Mouse (Mus musculus) midbrain, embryonic 14.5 days (tissue): ENCODE results near the gene Fndc3b. TPM values are rescaled to one million over a fixed set of nuclear protein-coding genes. Genes with fewer than 3 reads are reported as not detected.

Experiments
- ATAC-seq: fragments of 200-750 bp; cut with Nextera tagmentation; 2 replicates; pipeline ENCODE4 v1.8.0; 2017; ENCODE audit warnings: moderate number of reproducible peaks, moderate library complexity; ENCODE audit not compliant: low FRiP score, low TSS enrichment
- DNase-seq: peaks from one replicate; pipeline ENCODE4 v3.0.0-alpha.2; 2015
- H3K27ac ChIP-seq: fragments of 300-500 bp; sonication (generic); replicated peaks from 2 replicates; pipeline ENCODE4 v1.5.1; 2014; ENCODE audit warnings: mild to moderate bottlenecking, low read depth, low read length, moderate library complexity
- H3K27me3 ChIP-seq: fragments of 300-500 bp; sonication (generic); 2 replicates; pipeline ENCODE4 v1.6.1; 2014; ENCODE audit warnings: low read length, control low read depth, mixed read lengths; ENCODE audit not compliant: control insufficient read depth, insufficient read depth
- H3K36me3 ChIP-seq: fragments of 300-500 bp; sonication (generic); 2 replicates; pipeline ENCODE4 v1.6.1; 2014; ENCODE audit warnings: low read length, control low read depth; ENCODE audit not compliant: control insufficient read depth, insufficient read depth
- H3K4me1 ChIP-seq: fragments of 300-500 bp; sonication (generic); 2 replicates; pipeline ENCODE4 v1.6.1; 2014; ENCODE audit warnings: mild to moderate bottlenecking, antibody characterized with exemption, low read length, control low read depth; ENCODE audit not compliant: control insufficient read depth, insufficient read depth
- H3K4me2 ChIP-seq: fragments of 300-500 bp; sonication (generic); 2 replicates; pipeline ENCODE4 v1.6.1; 2014; ENCODE audit warnings: mild to moderate bottlenecking, low read length, moderate library complexity
- H3K4me3 ChIP-seq: fragments of 300-500 bp; sonication (generic); replicated peaks from 2 replicates; pipeline ENCODE4 v1.5.1; 2014; ENCODE audit warnings: low read depth, low read length
- H3K9ac ChIP-seq: fragments of 300-500 bp; sonication (generic); replicated peaks from 2 replicates; pipeline ENCODE4 v1.6.1; 2014; ENCODE audit warnings: mild to moderate bottlenecking, low read length, moderate library complexity
- H3K9me3 ChIP-seq: fragments of 300-500 bp; sonication (generic); 2 replicates; pipeline ENCODE4 v1.6.1; 2016; ENCODE audit warnings: low read length, control low read depth, mixed read lengths; ENCODE audit not compliant: control insufficient read depth
- WGBS: fragments of 180-500 bp; shearing (Covaris S2); extraction: QIAGEN DNeasy Blood & Tissue Kit; methylation state at CpG from one replicate; pipeline ENCODE4 v1.1.7; 2014; 5-methylcytosine and 5-hydroxymethylcytosine counted together
- polyA plus RNA-seq: library from polyadenylated mRNA; unstranded; fragments of >200 nt; fragmentation: Nextera tagmentation; extraction: Ambion mirVana; gene quantifications from 2 replicates; pipeline ENCODE4 v1.2.1, GENCODE M21; 2014

Gene Fndc3b
- polyA plus RNA-seq, 1 experiment from 2014 or later, result 8.1 TPM

DNA sequence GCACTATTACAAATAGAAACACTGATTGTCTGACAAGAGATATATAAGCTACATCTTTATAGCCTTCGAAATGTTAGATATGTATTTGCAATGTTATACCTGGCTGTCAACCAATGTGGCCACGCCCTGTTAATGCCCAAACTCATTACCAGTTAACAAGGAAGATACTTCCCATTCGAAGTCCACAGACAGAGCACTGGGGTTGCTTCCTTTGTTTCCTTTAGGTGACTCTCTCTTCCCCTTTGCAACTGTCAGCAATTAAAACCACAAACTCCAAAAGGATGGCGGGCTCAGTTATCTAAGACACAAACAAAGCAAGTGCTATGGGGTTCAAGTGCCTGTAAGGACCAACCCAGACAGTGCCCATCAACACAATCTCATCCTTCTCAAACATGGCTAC, 43.8 kb downstream of the Fndc3b start:
- Histone ChIP-seq H3K9me3 (no peaks in the 10 kb centered on the region), H3K4me3 (no peak overlapping the region), H3K27ac (no peak overlapping the region), H3K4me2 (no peak overlapping the region), H3K36me3 (no peaks in the 10 kb centered on the region), H3K4me1 (no peaks in the 10 kb centered on the region), H3K27me3 (no peaks in the 10 kb centered on the region), H3K9ac (no peak overlapping the region)
- ATAC-seq (no peak), DNase-seq (no peak)
- WGBS, result 95% methylated on average over 4 of the region's 4 CpGs

DNA sequence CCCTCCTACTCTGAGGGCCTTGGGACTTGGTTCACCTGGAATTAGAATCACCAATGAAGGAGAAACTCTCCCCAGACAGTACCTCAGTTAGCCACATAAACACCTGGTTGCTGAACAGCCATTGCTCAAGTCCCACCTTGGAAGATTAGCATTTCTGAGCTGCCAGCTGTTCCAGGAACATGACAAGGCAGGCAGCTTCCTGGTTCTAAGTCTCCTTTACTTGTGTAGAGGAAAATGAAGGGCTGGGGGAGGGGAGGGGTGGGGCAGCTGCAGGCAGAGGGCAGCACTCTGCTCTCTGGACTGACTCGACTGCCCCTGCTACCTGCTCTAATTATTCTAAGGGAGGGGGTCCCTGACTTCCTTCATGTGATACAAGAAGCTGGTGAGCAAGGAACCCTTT, 45.8 kb downstream of the Fndc3b start:
- no peaks in the 10 kb centered on the region for H3K27me3 ChIP-seq
- no peak overlapping the region for H3K4me3 ChIP-seq
- no peak overlapping the region for H3K4me2 ChIP-seq
- no peak overlapping the region for H3K27ac ChIP-seq
- WGBS, result 4% methylated on average over 1 of the region's 1 CpGs
- no peaks in the 10 kb centered on the region for H3K9me3 ChIP-seq
- H3K4me1 ChIP-seq, result no peaks in the 10 kb centered on the region
- H3K9ac ChIP-seq, result no peak overlapping the region
- no peaks in the 10 kb centered on the region for H3K36me3 ChIP-seq
- ATAC-seq, result no peak
- no peak for DNase-seq

DNA sequence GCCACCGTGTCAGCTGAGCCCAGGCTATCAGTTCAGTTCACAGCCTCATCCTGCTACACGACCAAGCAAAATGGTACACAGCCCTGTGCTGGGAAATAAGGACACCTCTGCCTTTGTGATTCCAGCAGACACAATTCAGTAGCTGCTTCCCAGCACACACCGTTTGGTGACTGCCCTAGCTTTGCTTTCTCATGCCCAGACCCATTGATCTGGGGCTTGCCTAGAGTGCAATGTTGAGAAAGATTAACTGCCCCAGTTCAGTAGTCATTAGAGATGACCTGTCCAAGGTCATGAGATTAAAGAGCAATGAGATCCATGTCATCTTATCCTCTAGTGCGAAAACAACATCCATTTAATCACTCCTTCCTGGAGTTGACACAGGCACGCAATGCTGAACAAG, 47.9 kb downstream of the Fndc3b start:
- no peak for ATAC-seq
- 78% methylated on average over 5 of the region's 5 CpGs for WGBS
- H3K4me1 ChIP-seq, result no peaks in the 10 kb centered on the region
- no peak overlapping the region for H3K27ac ChIP-seq
- no peak for DNase-seq
- no peak overlapping the region for H3K4me2 ChIP-seq
- no peak overlapping the region for H3K9ac ChIP-seq
- no peak overlapping the region for H3K4me3 ChIP-seq
- no peaks in the 10 kb centered on the region for H3K9me3 ChIP-seq
- H3K27me3 ChIP-seq, result no peaks in the 10 kb centered on the region
- H3K36me3 ChIP-seq, result no peaks in the 10 kb centered on the region

GRCm38 (mm10) chr3:27658198-27658763, 52.8 kb downstream of the Fndc3b start:
- ATAC-seq (no peak), DNase-seq (no peak)
- Histone ChIP-seq H3K4me2 (no peak overlapping the region), H3K4me1 (no peaks in the 10 kb centered on the region), H3K27me3 (no peaks in the 10 kb centered on the region), H3K4me3 (no peak overlapping the region), H3K9me3 (no peaks in the 10 kb centered on the region), H3K27ac (no peak overlapping the region), H3K9ac (no peak overlapping the region), H3K36me3 (no peaks in the 10 kb centered on the region)
- 79% methylated on average over 4 of the region's 4 CpGs for WGBS

DNA sequence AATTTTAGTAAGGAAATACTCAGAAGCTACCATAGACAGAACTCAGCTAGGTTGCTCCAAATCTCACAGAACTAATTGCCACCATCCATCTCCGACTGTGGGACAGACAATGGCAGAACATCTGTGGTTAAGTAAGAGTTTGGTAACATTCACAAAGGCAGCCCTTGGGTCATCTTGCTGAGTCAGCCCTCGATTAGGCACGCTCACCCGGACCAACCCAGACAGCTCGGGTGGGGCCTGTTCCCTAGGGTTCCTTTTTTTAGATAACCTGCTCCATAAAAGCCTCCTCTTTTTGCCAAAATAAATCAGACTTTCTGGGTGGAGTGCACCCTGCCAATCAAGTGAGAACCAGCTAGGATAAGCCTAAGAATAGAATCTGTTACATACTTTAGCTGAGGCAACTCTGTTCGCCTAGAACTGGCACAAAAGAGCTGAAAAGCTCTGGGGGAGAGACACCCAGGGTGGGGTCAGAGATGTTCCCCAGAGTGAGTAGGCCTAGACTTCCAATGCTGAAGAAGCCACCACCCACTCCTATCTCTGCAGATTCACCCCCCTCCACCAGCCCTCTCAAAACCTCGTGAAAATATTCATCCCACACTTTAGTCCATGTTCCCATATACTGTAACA, 54.2 kb downstream of the Fndc3b start:
- ATAC-seq, result no peak
- Histone ChIP-seq H3K27me3 (no peaks in the 10 kb centered on the region), H3K4me3 (no peak overlapping the region), H3K4me1 (no peaks in the 10 kb centered on the region), H3K9ac (no peak overlapping the region), H3K36me3 (no peaks in the 10 kb centered on the region), H3K9me3 (no peaks in the 10 kb centered on the region), H3K4me2 (no peak overlapping the region), H3K27ac (no peak overlapping the region)
- DNase-seq, result no peak
- WGBS, result 47% methylated on average over 7 of the region's 7 CpGs

DNA sequence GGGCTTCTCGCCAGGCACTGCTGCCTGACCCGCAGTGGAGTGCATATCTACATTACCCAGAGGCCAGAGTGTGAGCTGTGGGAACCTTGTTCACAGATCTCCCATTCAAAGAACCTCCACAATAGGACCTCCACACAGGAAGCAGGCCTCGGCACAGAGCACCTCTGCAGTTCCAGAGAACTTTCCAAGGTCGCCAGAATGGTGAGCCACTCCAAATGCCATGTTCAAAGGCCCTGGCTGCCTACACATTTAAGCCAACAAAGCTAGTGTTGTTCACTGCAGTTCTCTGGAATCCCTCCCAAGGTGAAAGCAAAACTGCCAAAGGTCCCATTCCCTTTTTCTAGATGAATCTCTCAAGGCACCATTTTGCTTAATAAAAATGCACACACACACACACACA, 55.4 kb downstream of the Fndc3b start:
- Histone ChIP-seq H3K27ac (no peak overlapping the region), H3K4me1 (peaks cover 3% of the 10 kb centered on the region; the same call in 1 of the 2 replicates), H3K9me3 (no peaks in the 10 kb centered on the region), H3K4me3 (no peak overlapping the region), H3K27me3 (no peaks in the 10 kb centered on the region), H3K4me2 (no peak overlapping the region), H3K9ac (no peak overlapping the region), H3K36me3 (no peaks in the 10 kb centered on the region)
- no peak for ATAC-seq
- 71% methylated on average over 4 of the region's 4 CpGs for WGBS
- DNase-seq, result no peak

DNA sequence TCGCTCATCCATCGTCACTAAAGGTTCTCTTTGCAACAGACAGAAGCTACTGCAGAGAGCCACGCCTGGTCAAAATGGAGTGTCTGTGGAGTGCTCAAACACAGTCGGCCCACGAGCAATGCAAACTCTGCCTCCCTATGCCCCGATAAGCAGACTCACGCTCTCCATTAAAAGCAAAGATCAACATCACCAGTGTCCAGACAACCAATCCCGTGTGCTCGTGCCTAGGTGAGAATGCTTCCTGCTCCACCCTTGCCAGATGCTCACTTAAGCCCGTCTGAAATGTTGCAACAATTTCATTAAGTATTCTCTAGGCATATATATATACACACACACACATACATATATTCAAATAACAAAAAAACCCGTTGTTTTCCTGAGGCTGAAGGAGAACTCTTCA, 56.1 kb downstream of the Fndc3b start:
- no peak for DNase-seq
- WGBS, result 93% methylated on average over 11 of the region's 11 CpGs
- Histone ChIP-seq H3K9me3 (no peaks in the 10 kb centered on the region), H3K4me2 (no peak overlapping the region), H3K4me3 (no peak overlapping the region), H3K9ac (no peak overlapping the region), H3K36me3 (no peaks in the 10 kb centered on the region), H3K27me3 (no peaks in the 10 kb centered on the region), H3K27ac (no peak overlapping the region), H3K4me1 (peaks cover 3% of the 10 kb centered on the region; the same call in 1 of the 2 replicates)
- ATAC-seq, result no peak

- H3K4me3 ChIP-seq, result no peak overlapping the region
- 84% methylated on average over 9 of the region's 9 CpGs for WGBS
Observed at GRCm38 (mm10) chr3:27652451-27653011, 58.6 kb downstream of the Fndc3b start.

GRCm38 (mm10) chr3:27651731-27652130, 59.4 kb downstream of the Fndc3b start:
- Histone ChIP-seq H3K27me3 (no peaks in the 10 kb centered on the region), H3K9me3 (no peaks in the 10 kb centered on the region), H3K4me2 (no peak overlapping the region), H3K4me3 (no peak overlapping the region), H3K9ac (no peak overlapping the region), H3K27ac (no peak overlapping the region), H3K4me1 (peaks cover 3% of the 10 kb centered on the region; the same call in 1 of the 2 replicates), H3K36me3 (no peaks in the 10 kb centered on the region)
- 46% methylated on average over 6 of the region's 6 CpGs for WGBS
- DNase-seq (no peak), ATAC-seq (no peak)

More at GRCm38 (mm10) chr3:27652451-27653011, 58.6 kb downstream of the Fndc3b start:
- Histone ChIP-seq H3K27ac (no peak overlapping the region), H3K9ac (no peak overlapping the region), H3K36me3 (no peaks in the 10 kb centered on the region), H3K27me3 (no peaks in the 10 kb centered on the region), H3K9me3 (no peaks in the 10 kb centered on the region), H3K4me1 (peaks cover 3% of the 10 kb centered on the region; the same call in 1 of the 2 replicates), H3K4me2 (no peak overlapping the region)
- no peak for DNase-seq
- ATAC-seq, result no peak
